Mouse (Mus musculus): ENCODE data around the gene Cxcl12.

DNA sequence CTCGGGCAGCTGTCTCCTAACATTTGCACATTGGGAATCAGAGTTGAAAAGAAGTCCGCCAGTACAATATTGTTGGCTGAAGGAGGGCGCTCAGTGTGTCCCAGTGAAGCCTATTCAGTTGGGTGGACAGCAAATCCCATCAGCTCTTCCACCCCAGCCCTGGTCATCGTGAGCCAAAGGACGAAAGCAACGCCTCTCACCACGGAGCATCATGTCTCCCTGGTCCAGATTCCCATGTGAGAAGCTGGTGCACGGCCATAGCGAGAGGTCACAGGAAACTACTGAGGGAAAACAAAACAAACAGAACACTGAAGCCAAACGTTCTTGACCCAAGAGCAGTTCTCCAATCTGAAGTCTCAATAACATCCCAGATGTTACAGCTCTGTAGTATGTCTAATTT, 21.4 kb upstream of the Cxcl12 start:
- TF ChIP-seq CTCF (IDR thresholded peaks at IDR 0.05; ENCODE audit: extremely low read depth, insufficient read depth, insufficient read length, insufficient replicate concordance) (no peak), POLR2A (IDR thresholded peaks at IDR 0.05; ENCODE audit: low read depth, low read length) (no peak)
